Mouse (Mus musculus) heart, embryonic 10.5 days (tissue): ENCODE results near the gene Fam187a. TPM values are rescaled to one million over a fixed set of nuclear protein-coding genes. Genes with fewer than 3 reads are reported as not detected.

Experiments
- polyA plus RNA-seq: library from polyadenylated mRNA; unstranded; fragments of >200 nt; fragmentation: Nextera tagmentation; extraction: Ambion mirVana; gene quantifications from 2 replicates; pipeline ENCODE4 v1.2.1, GENCODE M21; 2016

Gene Fam187a
- polyA plus RNA-seq, 1 experiment from 2014 or later = not detected

Other genes with a start within 250 kb of the Fam187a start
- gene Meioc, start 221.5 kb upstream of the Fam187a start, polyA plus RNA-seq = 0.53 and 1.2 TPM in 2 replicates
- 49.4 and 49.9 TPM in 2 replicates for gene Ccdc43, start 187.4 kb upstream of the Fam187a start, polyA plus RNA-seq
- 6.2 and 7.1 TPM in 2 replicates for gene Adam11, start 123.7 kb upstream of the Fam187a start, polyA plus RNA-seq
- 57.0 and 81.1 TPM in 2 replicates for gene Gjc1, start 65.5 kb upstream of the Fam187a start, polyA plus RNA-seq
- gene Higd1b, start 49.3 kb upstream of the Fam187a start, polyA plus RNA-seq = not detected in 2 replicates
- 206 and 238 TPM in 2 replicates for gene Eftud2, start 4.2 kb upstream of the Fam187a start, polyA plus RNA-seq
- gene Ccdc103, start 4.0 kb upstream of the Fam187a start, polyA plus RNA-seq = 0.62 and 0.93 TPM in 2 replicates
- gene Gfap, start 15.7 kb downstream of the Fam187a start, polyA plus RNA-seq = 0.05 and 0.09 TPM in 2 replicates
- gene Kif18b, start 40.0 kb downstream of the Fam187a start, polyA plus RNA-seq = 7.7 and 12.1 TPM in 2 replicates
- 0.34 and 0.98 TPM in 2 replicates for gene C1ql1, start 61.5 kb downstream of the Fam187a start, polyA plus RNA-seq
- gene Nmt1, start 143.0 kb downstream of the Fam187a start, polyA plus RNA-seq = 58.4 and 59.0 TPM in 2 replicates
- 113 and 137 TPM in 2 replicates for gene Dcakd, start 143.2 kb downstream of the Fam187a start, polyA plus RNA-seq
- 3.6 and 4.8 TPM in 2 replicates for gene Plcd3, start 216.5 kb downstream of the Fam187a start, polyA plus RNA-seq
- 9.8 and 10.2 TPM in 2 replicates for gene Acbd4, start 216.5 kb downstream of the Fam187a start, polyA plus RNA-seq
- 1.8 and 2.8 TPM in 2 replicates for gene Hexim1, start 231.1 kb downstream of the Fam187a start, polyA plus RNA-seq
- 6.5 and 7.9 TPM in 2 replicates for gene Hexim2, start 247.3 kb downstream of the Fam187a start, polyA plus RNA-seq